Mouse (Mus musculus) brown adipose tissue, adult 24 weeks (tissue): Measurements from ENCODE around the gene Aatf. TPM values are rescaled to one million over a fixed set of nuclear protein-coding genes. Genes with fewer than 3 reads are reported as not detected.

Experiments
- H3K27ac ChIP-seq: fragments of 200-500 bp; replicated peaks from 2 replicates; pipeline ENCODE4 v1.5.1; 2012; ENCODE audit warnings: low read depth, mild to moderate bottlenecking, low read length
- H3K4me1 ChIP-seq: fragments of 200-500 bp; 2 replicates; pipeline ENCODE4 v1.6.1; 2012; ENCODE audit warnings: low read length, mixed read lengths; ENCODE audit not compliant: control insufficient read depth, insufficient read depth, insufficient read length
- H3K4me3 ChIP-seq: fragments of 200-500 bp; 2 replicates; pipeline ENCODE4 v1.5.1; 2012; ENCODE audit warnings: low read depth, mild to moderate bottlenecking, low read length, moderate library complexity; ENCODE audit not compliant: insufficient read depth
- polyA plus RNA-seq: library from polyadenylated mRNA; stranded (reverse); fragments of >200 nt; gene quantifications from 2 replicates; pipeline ENCODE4 v1.2.4, GENCODE M21; 2012; ENCODE audit not compliant: missing spikeins, insufficient read depth, insufficient read length

Gene Aatf
- polyA plus RNA-seq, 1 experiment: 12.6 TPM

GRCm38 (mm10) chr11:84524511-84525270, 11.4 kb upstream of the Aatf start:
- H3K4me3 ChIP-seq: peak overlapping the region; percentile 44
- H3K4me1 ChIP-seq: peaks cover 5% of the 10 kb centered on the region
- H3K27ac ChIP-seq: no peak overlapping the region

GRCm38 (mm10) chr11:84523841-84524510, 10.7 kb upstream of the Aatf start:
- 0 out of 2 replicates have a peak overlapping the region, but pooled peaks have one; percentile 1 for H3K4me3 ChIP-seq
- peaks cover 5% of the 10 kb centered on the region for H3K4me1 ChIP-seq
- H3K27ac ChIP-seq: no peak overlapping the region

GRCm38 (mm10) chr11:84523321-84523831, 10.1 kb upstream of the Aatf start:
- Histone ChIP-seq H3K4me1 (peaks cover 5% of the 10 kb centered on the region), H3K4me3 (no peak overlapping the region), H3K27ac (no peak overlapping the region)

DNA sequence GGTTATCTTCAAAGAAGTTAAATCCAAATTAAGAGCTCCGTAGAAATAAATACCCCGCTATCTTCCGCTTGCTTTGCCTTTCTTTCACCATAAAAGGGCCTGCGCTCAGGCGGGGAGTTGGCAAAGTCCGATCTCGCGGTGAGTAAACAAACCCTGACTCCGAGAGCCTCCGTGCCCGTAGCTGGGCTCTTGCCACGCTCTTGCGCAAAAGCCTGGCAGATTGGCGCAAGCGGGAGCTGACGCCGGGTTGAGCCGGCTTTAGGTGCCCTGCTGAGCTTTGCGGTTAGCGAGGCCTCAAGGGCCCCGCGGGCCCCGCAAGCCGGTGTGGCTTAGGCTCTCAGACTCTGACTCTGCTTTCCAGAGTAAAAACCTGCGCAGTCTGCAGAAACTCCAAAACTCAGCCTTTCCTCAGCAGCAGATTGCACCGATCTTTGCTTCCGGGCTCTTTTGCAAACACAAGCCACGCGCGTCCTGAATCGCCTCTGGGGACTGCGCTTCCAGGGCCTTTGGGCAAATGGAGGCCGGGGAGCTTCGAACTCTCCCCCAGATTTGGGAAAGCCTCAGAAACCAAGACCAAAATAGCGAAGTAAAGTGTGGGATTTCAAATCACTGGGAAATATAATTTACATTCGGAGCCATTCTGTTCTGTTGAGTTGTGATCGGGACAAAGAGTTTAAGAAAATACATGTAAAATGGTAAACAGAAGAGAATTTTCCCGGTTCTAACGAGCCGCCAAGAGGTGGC, 9.4 kb upstream of the Aatf start:
- Histone ChIP-seq H3K4me3 (peak overlapping the region; percentile 50), H3K4me1 (peaks cover 5% of the 10 kb centered on the region), H3K27ac (no peak overlapping the region)

DNA sequence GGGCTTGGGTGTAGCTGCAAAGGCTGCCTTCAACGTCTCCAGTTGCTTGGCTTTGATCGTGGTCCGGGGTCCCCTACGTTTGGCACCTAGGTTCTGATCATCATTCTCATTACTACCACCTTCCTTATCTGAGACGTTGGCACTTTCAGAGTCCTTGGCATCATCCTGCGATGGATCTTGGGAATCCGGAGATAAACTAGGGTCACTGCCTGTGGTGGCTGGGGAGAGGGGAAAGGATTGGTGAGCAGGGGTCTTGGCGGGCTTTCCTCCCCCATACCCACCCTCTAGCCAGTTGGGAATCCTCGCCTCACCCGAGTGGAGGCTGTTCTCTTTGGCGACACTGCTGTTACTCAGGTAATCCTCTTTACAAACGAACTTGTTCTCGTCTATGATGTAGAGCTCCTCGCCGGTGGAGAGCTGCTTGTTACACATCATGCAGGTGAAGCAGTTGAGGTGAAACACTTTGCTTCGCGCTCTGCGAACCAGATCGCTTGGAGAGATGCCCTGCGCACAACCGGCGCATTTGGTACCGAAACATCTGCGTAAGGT, 8.5 kb upstream of the Aatf start:
- no peak overlapping the region for H3K4me3 ChIP-seq
- peaks cover 5% of the 10 kb centered on the region for H3K4me1 ChIP-seq
- H3K27ac ChIP-seq: no peak overlapping the region

GRCm38 (mm10) chr11:84521071-84521390, 7.7 kb upstream of the Aatf start:
- H3K4me3 ChIP-seq: no peak overlapping the region
- H3K4me1 ChIP-seq: peaks cover 5% of the 10 kb centered on the region
- H3K27ac ChIP-seq: no peak overlapping the region

DNA sequence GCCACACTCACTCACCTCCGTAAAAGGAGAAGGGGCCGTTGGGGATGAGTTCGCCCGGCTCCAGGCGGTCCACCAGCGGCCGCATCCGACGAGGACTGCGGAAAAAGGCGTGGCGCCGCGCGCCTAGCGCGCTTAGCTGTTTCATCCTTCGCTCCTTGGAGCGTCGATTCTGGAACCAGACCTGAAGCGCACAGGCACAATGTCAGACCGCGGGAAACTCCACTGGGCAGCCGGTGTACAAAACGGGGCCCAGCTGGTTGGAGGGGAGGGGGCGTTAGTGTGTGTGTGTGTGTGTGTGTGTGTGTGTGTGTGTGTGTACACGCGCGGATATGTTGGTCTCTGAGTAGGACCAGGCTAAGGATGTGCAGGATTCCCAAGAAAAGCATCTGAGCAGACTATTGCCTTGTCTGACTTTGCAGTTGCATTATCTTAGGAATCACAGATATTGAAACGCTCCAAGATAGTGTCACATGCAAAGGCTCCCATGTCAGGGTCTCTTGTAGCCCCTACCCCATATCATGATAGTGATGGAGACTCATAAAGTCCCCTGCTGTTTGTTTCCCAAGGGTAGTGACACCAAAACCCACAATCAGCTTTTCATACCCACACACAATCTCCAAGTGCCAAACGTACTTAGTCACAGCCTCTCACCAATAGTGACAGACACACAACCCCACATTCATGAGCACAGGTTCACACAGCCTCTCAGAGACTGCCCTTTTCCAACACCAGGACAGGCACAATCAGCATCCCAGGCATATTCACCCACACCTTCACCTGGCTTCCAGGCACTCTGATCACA, 7.1 kb upstream of the Aatf start:
- Histone ChIP-seq H3K4me1 (peaks cover 5% of the 10 kb centered on the region), H3K4me3 (no peak overlapping the region), H3K27ac (no peak overlapping the region)

DNA sequence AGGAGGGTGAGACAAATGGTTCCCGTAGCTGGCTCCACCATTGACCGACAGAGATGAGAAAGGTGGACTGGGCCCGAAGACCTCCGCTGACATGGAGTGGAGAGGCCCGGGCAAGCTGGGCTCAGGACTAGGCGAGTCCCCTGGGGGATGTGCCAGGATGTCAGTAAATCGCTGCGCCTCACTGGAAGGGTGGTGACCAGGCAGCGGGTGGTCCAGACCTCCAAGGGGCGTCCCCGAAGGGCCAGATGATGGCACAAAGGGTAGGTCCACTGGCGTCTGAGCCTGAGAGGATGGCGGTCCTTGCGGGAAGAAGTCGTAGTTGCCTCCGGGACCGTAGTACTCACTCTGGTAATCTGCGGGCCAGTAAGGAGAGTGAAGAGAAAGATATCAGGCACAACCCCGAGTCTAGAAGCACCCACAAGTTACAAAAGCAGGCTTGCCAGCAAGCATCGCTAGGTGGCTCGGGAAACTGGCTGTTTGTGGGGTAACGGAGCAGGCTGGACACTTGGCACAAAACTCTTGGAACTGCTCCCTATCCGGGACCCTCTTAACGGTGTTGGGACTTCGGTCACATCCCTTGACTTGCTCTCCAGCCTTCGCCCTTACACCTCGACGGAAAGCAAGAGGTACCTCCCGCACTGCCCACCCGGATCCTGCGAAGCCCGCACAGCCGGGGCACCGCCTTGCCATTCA, 6.4 kb upstream of the Aatf start:
- H3K27ac ChIP-seq: no peak overlapping the region
- H3K4me3 ChIP-seq: no peak overlapping the region

GRCm38 (mm10) chr11:84519036-84519435, 5.7 kb upstream of the Aatf start:
- Histone ChIP-seq H3K4me1 (peaks cover 5% of the 10 kb centered on the region), H3K27ac (no peak overlapping the region), H3K4me3 (no peak overlapping the region)

More for the DNA sequence above, 6.4 kb upstream of the Aatf start:
- H3K4me1 ChIP-seq: peaks cover 5% of the 10 kb centered on the region

DNA sequence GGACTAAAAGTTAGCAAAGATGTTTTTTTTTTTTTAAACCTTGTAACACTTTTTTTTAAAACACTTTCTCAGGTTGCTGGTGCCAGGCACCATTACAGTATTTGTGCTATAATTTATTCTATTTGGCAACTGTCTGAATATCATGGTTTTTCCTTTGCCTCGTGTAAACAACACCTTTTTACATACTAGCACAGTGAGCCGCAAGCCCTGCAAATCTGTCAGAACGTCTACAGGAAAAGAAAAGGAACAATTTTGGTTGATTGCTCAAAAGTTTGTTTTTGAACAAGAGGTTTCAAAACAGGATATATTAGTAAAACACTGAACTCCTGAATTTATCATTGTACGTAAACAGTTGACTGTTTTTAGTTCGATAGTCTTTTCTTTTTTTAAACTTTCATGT, 4.9 kb upstream of the Aatf start:
- no peak overlapping the region for H3K27ac ChIP-seq
- H3K4me3 ChIP-seq: no peak overlapping the region
- peaks cover 2% of the 10 kb centered on the region; the same call in 1 of the 2 replicates for H3K4me1 ChIP-seq

DNA sequence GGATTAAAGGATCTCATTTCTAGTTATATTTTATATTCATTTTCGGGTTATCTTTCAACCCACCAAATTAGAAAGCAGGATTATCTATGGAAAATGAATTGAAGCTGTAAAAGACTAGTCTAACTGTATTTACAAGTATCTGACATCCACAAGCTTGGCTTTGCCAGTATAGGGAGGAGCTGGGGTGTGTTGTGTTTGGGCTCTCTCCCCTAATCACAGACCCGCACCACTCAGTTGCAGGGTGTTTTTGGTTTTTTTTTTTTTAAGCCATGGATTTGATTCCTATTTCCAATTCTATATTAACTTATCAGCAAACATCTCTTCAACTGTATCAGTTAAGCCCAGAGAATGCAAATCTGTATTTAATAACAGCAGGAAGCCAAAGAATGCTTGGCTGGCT, 4.1 kb upstream of the Aatf start:
- Histone ChIP-seq H3K4me3 (no peak overlapping the region), H3K4me1 (no peaks in the 10 kb centered on the region), H3K27ac (no peak overlapping the region)

- Histone ChIP-seq H3K4me3 (no peak overlapping the region), H3K4me1 (no peaks in the 10 kb centered on the region), H3K27ac (no peak overlapping the region)
Observed at GRCm38 (mm10) chr11:84516501-84517240, 3.3 kb upstream of the Aatf start.

DNA sequence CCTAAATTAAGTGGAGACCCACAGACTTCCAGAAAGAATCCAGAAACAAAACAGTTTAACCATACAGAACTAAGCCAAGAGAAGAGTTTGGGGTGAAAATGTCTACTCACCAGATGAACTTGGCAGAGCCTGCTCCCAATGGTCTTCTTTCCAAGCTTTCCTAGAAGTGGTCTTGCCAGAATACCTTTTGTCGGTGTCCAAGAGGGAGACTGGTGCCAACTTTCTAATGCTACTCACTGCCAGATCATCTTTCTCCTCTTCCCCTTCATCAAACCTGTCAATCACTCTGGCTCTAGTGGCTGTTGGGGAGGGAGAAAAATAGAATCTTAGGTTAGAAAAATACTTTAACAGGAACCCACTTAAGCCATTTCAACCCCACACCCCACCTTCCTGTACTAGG, 1.3 kb downstream of the Aatf start:
- H3K27ac ChIP-seq: no peak overlapping the region
- H3K4me1 ChIP-seq: no peaks in the 10 kb centered on the region
- no peak overlapping the region for H3K4me3 ChIP-seq
